Mouse (Mus musculus) cortical plate, adult 2 months (tissue): ENCODE data around the gene Vsig1.

Experiments
- CTCF ChIP-seq: fragments of 200-500 bp; IDR thresholded peaks from 2 replicates; pipeline ENCODE4 v1.5.1; 2011; ENCODE audit warnings: mild to moderate bottlenecking, control low read depth, low read length; ENCODE audit not compliant: insufficient read depth; ENCODE audit errors: extremely low read depth
- POLR2A ChIP-seq: fragments of 200-500 bp; IDR thresholded peaks from 2 replicates; pipeline ENCODE4 v1.6.1; 2011; ENCODE audit warnings: mild to moderate bottlenecking, low read length, control low read depth; ENCODE audit not compliant: insufficient read depth; ENCODE audit errors: extremely low read depth

DNA sequence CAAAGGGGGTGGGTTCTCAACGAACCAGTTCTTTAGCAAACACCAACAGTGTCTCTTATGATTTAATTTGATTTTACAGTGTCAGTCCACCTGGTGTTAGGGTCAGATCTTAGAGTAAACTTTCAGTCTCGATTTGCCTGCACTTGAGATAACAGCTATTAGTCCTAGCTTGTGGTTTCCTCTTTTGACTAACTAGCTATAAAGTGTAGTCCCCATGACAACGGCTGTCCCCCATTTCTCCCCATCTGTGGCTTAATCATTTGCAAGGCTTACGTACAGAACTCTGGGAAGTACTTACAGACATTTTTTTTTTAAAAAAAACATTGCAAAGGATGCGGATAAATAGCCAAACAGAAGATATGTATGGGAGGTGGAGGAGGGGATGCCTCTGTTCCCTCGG is 77.4 kb downstream of the Vsig1 start:
- TF ChIP-seq CTCF (no peak), POLR2A (no peak)
